Mouse (Mus musculus) mature B cell (primary cell): Measurements from ENCODE around the gene Agr3.

Source experiments
- in situ Hi-C: fragments of 300-500 bp; cut with MboI; formaldehyde crosslinking; loops from 2 replicates; pipeline ENCODE4 v1.14.3; 2019

Agr3 gene

GRCm38 (mm10) chr12:35984743-35985142 lies 59.3 kb downstream of the Agr3 start:
- in situ Hi-C loops: no loop called here

- in situ Hi-C loops: no loop called here
These were observed 67.3 kb downstream of the Agr3 start, which contains the start of gene Agr2 for GRCm38 (mm10) chr12:35992711-35993110. Gene Agr2 (plus strand): TSS chr12:35992907.

DNA sequence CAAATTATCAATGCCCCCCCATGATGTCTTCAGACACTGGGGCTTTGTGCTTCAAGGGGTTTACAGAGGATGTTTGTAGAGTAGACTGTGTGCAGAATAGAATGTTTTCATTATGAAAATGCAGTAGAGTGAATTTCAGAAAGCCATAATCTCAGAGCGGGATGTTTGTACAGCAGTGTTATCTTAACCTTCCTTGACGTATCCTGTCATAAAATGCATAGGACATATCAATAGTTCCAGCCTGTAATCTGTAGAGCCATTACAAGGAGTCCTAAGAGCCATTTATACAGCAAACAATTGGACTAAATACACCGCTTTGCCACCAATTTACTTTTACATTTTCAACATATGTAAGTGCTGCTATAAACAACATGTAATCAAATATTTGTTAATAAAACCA lies 68.2 kb downstream of the Agr3 start:
- in situ Hi-C loops: no loop called here

DNA sequence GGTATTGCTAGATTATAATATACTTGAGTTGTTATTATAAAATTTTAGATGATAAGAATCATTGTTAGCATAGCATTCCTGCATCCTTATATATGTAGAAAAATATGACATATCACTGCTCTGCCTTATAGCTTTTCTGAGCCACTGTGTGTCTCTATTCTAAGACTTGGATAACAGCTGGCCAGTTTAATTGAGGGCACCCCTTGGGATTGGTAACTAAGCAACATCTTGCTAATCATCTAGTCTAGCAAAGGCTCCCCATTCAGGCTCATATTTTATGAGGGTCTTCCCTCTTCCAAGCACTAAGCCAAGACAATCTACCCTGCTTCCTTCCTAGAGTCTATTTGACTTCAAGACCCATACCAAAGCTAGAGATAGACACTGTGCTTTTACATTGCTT lies 68.7 kb downstream of the Agr3 start:
- in situ Hi-C loops: no loop called here

GRCm38 (mm10) chr12:35995799-35996198 lies 70.4 kb downstream of the Agr3 start:
- in situ Hi-C loops: no loop called here
